Comparison of ENCODE assay signal across 9 mouse cellular contexts in genomic region chr19:34483547-34483946, GRCm38 (mm10). TPM values are rescaled to one million over a fixed set of nuclear protein-coding genes. Genes with fewer than 3 reads are reported as not detected.
DNase-seq lines count a peak whose midpoint lies in the region; ATAC-seq and TF ChIP-seq lines count a peak whose summit lies in the region.
"Had no signal": no experiment of that assay in that cellular context is flagged by ENCODE, and none has a peak within 500 bp of the region (broad histone marks: within the 10 kb centered on the region; RNA-seq: fewer than 3 reads in every experiment).

No protein-coding gene starts in this region.

- no peak for ATAC-seq in CD4-positive, CD25-positive, alpha-beta regulatory T cell, adult 4 months
- no peak for ATAC-seq in kidney, embryonic 15.5 days (replicated peaks; ENCODE audit: low FRiP score)

- no peaks in the 10 kb centered on the region for H3K4me1 ChIP-seq in kidney, embryonic 15.5 days
- H3K4me1 ChIP-seq in MEL (ENCODE audit: control insufficient read depth in 1 of 2, insufficient read depth in 2 of 2, low read length in 2 of 2) = no peaks in the 10 kb centered on the region

- WGBS in kidney, embryonic 15.5 days = 8% methylated on average over 4 of the region's 4 CpGs

- H3K9ac ChIP-seq in kidney, embryonic 15.5 days = no peak overlapping the region
- H3K9ac ChIP-seq in MEL (ENCODE audit: control insufficient read depth, low read depth, low read length, poor library complexity, severe bottlenecking) = no peak overlapping the region

- no peaks in the 10 kb centered on the region for H3K36me3 ChIP-seq in kidney, embryonic 15.5 days
- H3K36me3 ChIP-seq in MEL (ENCODE audit: control insufficient read depth in 1 of 2, insufficient read depth in 2 of 2, low read length in 2 of 2) = no peaks in the 10 kb centered on the region

- peak; percentile 73 for TF ChIP-seq RAD21 in MEL (IDR thresholded peaks at IDR 0.05; ENCODE audit: low read depth, low read length)

- TF ChIP-seq POLR2A in MEL (IDR thresholded peaks at IDR 0.05; ENCODE audit: control insufficient read depth in 1 of 2, insufficient read depth in 1 of 2, low read depth in 1 of 2, low read length in 2 of 2, poor library complexity in 1 of 2) = no peak

- no peak for TF ChIP-seq EP300 in MEL (IDR thresholded peaks at IDR 0.05; ENCODE audit: low read depth in 1 of 2, low read length in 2 of 2)

- H3K27ac ChIP-seq in kidney, embryonic 15.5 days = no peak overlapping the region
- no peak overlapping the region for H3K27ac ChIP-seq in MEL (ENCODE audit: control insufficient read depth, low read depth, low read length)
- no peak overlapping the region for H3K27ac ChIP-seq in layer of hippocampus, adult 2 months

- no peaks in the 10 kb centered on the region for H3K9me3 ChIP-seq in kidney, embryonic 15.5 days (replicated peaks)
- no peaks in the 10 kb centered on the region for H3K9me3 ChIP-seq in MEL (replicated peaks; ENCODE audit: insufficient read depth, low read length)

- H3K27me3 ChIP-seq in kidney, embryonic 15.5 days = no peaks in the 10 kb centered on the region
- peaks cover 0 to 4% of the 10 kb centered on the region in 2 experiments; a peak in 2 of 4 replicates for H3K27me3 ChIP-seq in MEL (ENCODE audit: control insufficient read depth in 1 of 2, insufficient read depth in 2 of 2, low read length in 2 of 2)

- peak; percentile 83 for DNase-seq in CD4-positive, CD25-positive, alpha-beta regulatory T cell, adult 2 months (ENCODE audit: low read depth, low spot score)
- DNase-seq in kidney, adult 9 months = peak; percentile 76
- DNase-seq in MEL (ENCODE audit: low read depth, low spot score) = peak; percentile 72
- peak; percentile 42 for DNase-seq in embryo, embryonic 11.5 days (ENCODE audit: low read depth, low spot score)
- peak; percentile 40 to 56 for DNase-seq in layer of hippocampus, adult 2 months (ENCODE audit: low spot score in 2 of 2)
- peak; percentile 68 for DNase-seq in retina, postnatal 1 day

- H3K4me2 ChIP-seq in kidney, embryonic 15.5 days = no peak overlapping the region

- peak; percentile 37 to 80 (median 50); a peak in 5 of 6 replicates for TF ChIP-seq CTCF in MEL (IDR thresholded peaks at IDR 0.05 in 2 of 3, conservative IDR thresholded peaks at IDR 0.05 in 1 of 3; ENCODE audit: control insufficient read depth in 1 of 3, insufficient read depth in 1 of 3, low read depth in 2 of 3, low read length in 3 of 3, poor library complexity in 1 of 3, severe bottlenecking in 1 of 3)
- TF ChIP-seq CTCF in layer of hippocampus, adult 2 months (conservative IDR thresholded peaks at IDR 0.05) = peak; percentile 78

- no peak overlapping the region for H3K4me3 ChIP-seq in kidney, embryonic 15.5 days (replicated peaks)
- H3K4me3 ChIP-seq in MEL (ENCODE audit: control insufficient read depth in 1 of 2, insufficient read depth in 1 of 2, low read depth in 2 of 2, low read length in 2 of 2) = no peak overlapping the region
- H3K4me3 ChIP-seq in layer of hippocampus, adult 2 months = no peak overlapping the region
- H3K4me3 ChIP-seq: myocyte had no signal

- no peaks in the 10 kb centered on the region for H3K79me2 ChIP-seq in MEL (ENCODE audit: control insufficient read depth, insufficient read depth, low read length, poor library complexity)

TF ChIP-seq in MEL, 35 proteins besides CTCF, POLR2A, EP300 and RAD21:
- TF ChIP-seq ZC3H11A (IDR thresholded peaks at IDR 0.05; ENCODE audit: low read depth, low read length) = peak; percentile 77
- no peak for TF ChIP-seq KAT2A (conservative IDR thresholded peaks at IDR 0.05; ENCODE audit: low read depth, low read length)
- TF ChIP-seq TCF12 (IDR thresholded peaks at IDR 0.05; ENCODE audit: low read depth, low read length) = no peak
- TF ChIP-seq MEF2A (IDR thresholded peaks at IDR 0.05; ENCODE audit: extremely low read depth, insufficient replicate concordance, low read depth, low read length, poor library complexity, severe bottlenecking) = no peak
- no peak for TF ChIP-seq TAL1 (IDR thresholded peaks at IDR 0.05; ENCODE audit: low read length)
- no peak for TF ChIP-seq CHD1 (IDR thresholded peaks at IDR 0.05; ENCODE audit: low read depth, low read length)
- TF ChIP-seq MYB (IDR thresholded peaks at IDR 0.05; ENCODE audit: low read depth, low read length) = no peak
- no peak for TF ChIP-seq BHLHE40 (IDR thresholded peaks at IDR 0.05; ENCODE audit: borderline replicate concordance, low read depth, low read length)
- TF ChIP-seq USF1 (IDR thresholded peaks at IDR 0.05; ENCODE audit: low read depth, low read length) = no peak
- TF ChIP-seq CHD2 (IDR thresholded peaks at IDR 0.05; ENCODE audit: low read length) = no peak
- no peak for TF ChIP-seq UBTF (IDR thresholded peaks at IDR 0.05; ENCODE audit: borderline replicate concordance, insufficient read depth, low read depth, low read length)
- TF ChIP-seq MAZ (IDR thresholded peaks at IDR 0.05; ENCODE audit: low read depth, low read length) = no peak
- TF ChIP-seq ZMIZ1 (IDR thresholded peaks at IDR 0.05; ENCODE audit: low read depth, low read length) = no peak
- peak; percentile 87 for TF ChIP-seq SMC3 (IDR thresholded peaks at IDR 0.05; ENCODE audit: low read depth, low read length)
- TF ChIP-seq GATA1 (IDR thresholded peaks at IDR 0.05; ENCODE audit: low read depth, low read length) = peak; percentile 78
TF ChIP-seq in MEL: peak in this region for 3.

RNA-seq across cellular contexts. Expression of gene Ch25h, which starts 8.6 kb away (rescaled TPM):
- not detected for polyA plus RNA-seq in CD4-positive, CD25-positive, alpha-beta regulatory T cell, adult 4 months (2017; shearing (Covaris generic))
- polyA plus RNA-seq in kidney, embryonic 15.5 days (2015; fragmentation: Nextera tagmentation; extraction: Ambion mirVana) = 1.8 and 2.2 TPM in 2 replicates
- not detected in 2 replicates for total RNA-seq in MEL (2012; rRNA removed)
- polyA plus RNA-seq in MEL (2012; ENCODE audit: insufficient read depth in 1 of 2, insufficient read length in 2 of 2, low read depth in 1 of 2, low replicate concordance in 2 of 2, missing spikeins in 1 of 2) = not detected
- total RNA-seq in layer of hippocampus, adult 2 months (2021) = under 1 TPM in 1 of 2 experiments, not detected in 1; 0.25 TPM

RNA-seq across cellular contexts. Expression of gene Lipa, which starts 43.7 kb away (rescaled TPM):
- polyA plus RNA-seq in CD4-positive, CD25-positive, alpha-beta regulatory T cell, adult 4 months (2017; shearing (Covaris generic)) = 100 to 1,000 TPM; 100 to 102 TPM
- polyA plus RNA-seq in kidney, embryonic 15.5 days (2015; fragmentation: Nextera tagmentation; extraction: Ambion mirVana) = 31.2 and 32.5 TPM in 2 replicates
- 7.6 and 8.0 TPM in 2 replicates for total RNA-seq in MEL (2012; rRNA removed)
- polyA plus RNA-seq in MEL (2012; ENCODE audit: insufficient read depth in 1 of 2, insufficient read length in 2 of 2, low read depth in 1 of 2, low replicate concordance in 2 of 2, missing spikeins in 1 of 2) = 10 to 100 TPM in 1 of 2 experiments, not detected in 1; 13.8 TPM
- total RNA-seq in layer of hippocampus, adult 2 months (2021) = 10 to 100 TPM; 16.6 to 20.0 TPM
